Comparison of ENCODE assay signal across 9 mouse cellular contexts in the genomic region with DNA sequence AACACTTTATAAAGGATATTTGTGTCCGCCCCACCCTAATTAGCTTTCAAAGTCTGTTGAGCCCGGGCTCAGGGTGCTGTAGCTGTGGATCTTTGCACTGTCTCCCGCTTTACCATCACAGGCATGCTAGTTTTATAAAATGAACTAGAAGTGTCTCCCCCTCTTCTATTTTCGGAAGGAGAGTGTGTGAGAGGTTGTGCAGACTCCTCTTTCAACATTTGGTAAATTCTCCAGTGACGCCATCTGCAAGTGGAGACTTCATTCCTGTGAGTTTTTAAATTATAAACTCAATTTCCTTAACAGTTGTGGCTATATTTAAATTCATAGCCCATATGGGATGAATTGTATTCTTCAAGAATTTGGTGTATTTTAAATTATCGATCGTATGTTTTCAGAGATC. TPM values are rescaled to one million over a fixed set of nuclear protein-coding genes. Genes with fewer than 3 reads are reported as not detected.
"Had no signal": no experiment of that assay in that cellular context is flagged by ENCODE, and none has a peak within 500 bp of the region (broad histone marks: within the 10 kb centered on the region; RNA-seq: fewer than 3 reads in every experiment).

No protein-coding gene starts in this region.

- H3K27me3 ChIP-seq: midbrain, embryonic 13.5 days; neural tube, embryonic 15.5 days had no signal

- H3K4me2 ChIP-seq: limb, embryonic 12.5 days; liver, embryonic 11.5 days; liver, embryonic 15.5 days; neural tube, embryonic 15.5 days; stomach, embryonic 15.5 days had no signal

- H3K4me3 ChIP-seq: limb, embryonic 12.5 days; liver, embryonic 15.5 days; midbrain, embryonic 13.5 days; myocyte; neural tube, embryonic 15.5 days; stomach, embryonic 15.5 days had no signal

- H3K9me3 ChIP-seq: limb, embryonic 12.5 days; liver, embryonic 15.5 days; midbrain, embryonic 13.5 days; neural tube, embryonic 15.5 days; stomach, embryonic 15.5 days had no signal

- H3K27ac ChIP-seq: kidney, postnatal 0 days; limb, embryonic 12.5 days; liver, embryonic 15.5 days; midbrain, embryonic 13.5 days; neural tube, embryonic 15.5 days; stomach, embryonic 15.5 days had no signal

- H3K4me1 ChIP-seq: stomach, embryonic 15.5 days had no signal

- H3K36me3 ChIP-seq: limb, embryonic 12.5 days; liver, embryonic 15.5 days; midbrain, embryonic 13.5 days; neural tube, embryonic 15.5 days; stomach, embryonic 15.5 days had no signal

- H3K9ac ChIP-seq: limb, embryonic 12.5 days; liver, embryonic 15.5 days; midbrain, embryonic 13.5 days; neural tube, embryonic 15.5 days; stomach, embryonic 15.5 days had no signal

RNA-seq across cellular contexts. Expression of a gene that starts 42.1 kb away (rescaled TPM):
- polyA plus RNA-seq: lung, postnatal 0 days had no signal
